Mouse (Mus musculus) hindbrain, embryonic 14.5 days (tissue): ENCODE results near the gene Tnnt2. TPM values are rescaled to one million over a fixed set of nuclear protein-coding genes. Genes with fewer than 3 reads are reported as not detected.

Source experiments
- ATAC-seq: fragments of 200-750 bp; cut with Nextera tagmentation; 2 replicates; pipeline ENCODE4 v1.8.0; 2017; ENCODE audit warnings: moderate number of reproducible peaks, mild to moderate bottlenecking, moderate TSS enrichment, moderate library complexity; ENCODE audit not compliant: low FRiP score
- DNase-seq: peaks from one replicate; pipeline ENCODE4 v3.0.0-alpha.2; 2015; ENCODE audit warnings: low spot score
- H3K27ac ChIP-seq: fragments of 300-500 bp; sonication (generic); 2 replicates; pipeline ENCODE4 v1.5.1; 2014; ENCODE audit warnings: mild to moderate bottlenecking, moderate library complexity
- H3K27me3 ChIP-seq: fragments of 300-500 bp; sonication (generic); 2 replicates; pipeline ENCODE4 v1.6.1; 2014; ENCODE audit warnings: mild to moderate bottlenecking, low read length, mixed read lengths; ENCODE audit not compliant: control insufficient read depth, insufficient read depth
- H3K36me3 ChIP-seq: fragments of 300-500 bp; sonication (generic); replicated peaks from 2 replicates; pipeline ENCODE4 v1.6.1; 2014; ENCODE audit not compliant: control insufficient read depth, insufficient read depth
- H3K4me1 ChIP-seq: fragments of 300-500 bp; sonication (generic); replicated peaks from 2 replicates; pipeline ENCODE4 v1.6.1; 2014; ENCODE audit warnings: antibody characterized with exemption, low read length, mixed read lengths; ENCODE audit not compliant: control insufficient read depth, insufficient read depth
- H3K4me2 ChIP-seq: fragments of 300-500 bp; sonication (generic); replicated peaks from 2 replicates; pipeline ENCODE4 v1.6.1; 2014; ENCODE audit warnings: mild to moderate bottlenecking, moderate library complexity
- H3K4me3 ChIP-seq: fragments of 300-500 bp; sonication (generic); replicated peaks from 2 replicates; pipeline ENCODE4 v1.5.1; 2014; ENCODE audit warnings: mild to moderate bottlenecking, low read length
- H3K9ac ChIP-seq: fragments of 300-500 bp; sonication (generic); 2 replicates; pipeline ENCODE4 v1.6.1; 2014
- H3K9me3 ChIP-seq: fragments of 300-500 bp; sonication (generic); 2 replicates; pipeline ENCODE4 v1.6.1; 2016; ENCODE audit warnings: low read length; ENCODE audit not compliant: control insufficient read depth
- WGBS: fragments of 180-500 bp; shearing (Covaris S2); extraction: QIAGEN DNeasy Blood & Tissue Kit; methylation state at CpG from one replicate; pipeline ENCODE4 v1.1.7; 2014; 5-methylcytosine and 5-hydroxymethylcytosine counted together
- polyA plus RNA-seq: library from polyadenylated mRNA; unstranded; fragments of >200 nt; fragmentation: Nextera tagmentation; extraction: Ambion mirVana; gene quantifications from 2 replicates; pipeline ENCODE4 v1.2.1, GENCODE M21; 2014

Tnnt2 gene
- polyA plus RNA-seq, 1 experiment from 2014 or later: 0.70 TPM

DNA sequence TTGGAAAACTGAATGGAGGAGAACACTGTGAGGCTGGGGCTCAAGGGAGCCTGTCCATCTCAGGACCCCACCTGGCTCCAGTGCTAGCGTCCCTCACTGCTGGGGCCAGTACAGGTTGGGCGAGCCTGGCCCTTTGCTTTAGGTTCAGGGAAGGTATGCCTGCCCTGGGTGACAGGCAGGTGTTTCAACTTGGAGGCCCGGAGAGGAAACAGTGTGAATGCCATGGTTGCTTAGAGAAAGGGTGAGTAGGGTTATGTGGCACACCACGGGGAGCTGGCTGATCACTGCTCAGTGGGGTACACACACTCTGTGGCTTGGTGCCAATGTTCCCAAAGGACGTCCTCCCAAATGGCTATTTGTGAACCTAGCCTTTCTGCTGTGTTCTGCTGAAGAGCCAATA lies 21.6 kb upstream of the Tnnt2 start:
- peaks cover 11% of the 10 kb centered on the region for H3K4me1 ChIP-seq
- ATAC-seq: no peak
- H3K9me3 ChIP-seq: no peaks in the 10 kb centered on the region
- peaks cover 34% of the 10 kb centered on the region for H3K27me3 ChIP-seq
- no peak for DNase-seq
- H3K4me2 ChIP-seq: no peak overlapping the region
- H3K36me3 ChIP-seq: no peaks in the 10 kb centered on the region
- 76% methylated on average over 5 of the region's 5 CpGs for WGBS
- no peak overlapping the region for H3K27ac ChIP-seq
- no peak overlapping the region for H3K9ac ChIP-seq
- H3K4me3 ChIP-seq: no peak overlapping the region

DNA sequence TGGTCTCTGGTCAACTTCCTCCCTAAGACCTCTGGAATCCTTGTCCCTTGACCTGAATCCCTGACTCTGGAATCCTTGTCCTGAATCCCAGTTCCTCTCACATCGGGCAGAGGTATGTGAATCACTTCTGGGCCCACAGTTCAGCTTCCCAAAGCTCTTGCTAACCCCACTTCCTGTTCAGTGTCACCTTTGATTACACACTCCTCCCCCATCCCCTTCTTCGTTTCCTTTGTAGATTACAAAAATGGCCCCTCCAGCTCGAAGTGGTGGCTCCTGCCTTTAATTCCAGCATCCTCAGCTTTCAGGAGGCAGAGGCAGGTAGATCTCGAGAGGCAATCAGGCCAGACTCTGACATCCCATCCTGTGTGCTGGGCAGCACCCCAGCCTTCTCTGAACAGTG lies 18.6 kb upstream of the Tnnt2 start:
- Histone ChIP-seq H3K4me2 (no peak overlapping the region), H3K9me3 (no peaks in the 10 kb centered on the region), H3K4me1 (peaks cover 11% of the 10 kb centered on the region), H3K9ac (no peak overlapping the region), H3K36me3 (no peaks in the 10 kb centered on the region), H3K27ac (no peak overlapping the region), H3K4me3 (no peak overlapping the region), H3K27me3 (peaks cover 49% of the 10 kb centered on the region)
- WGBS: 80% methylated on average over 4 of the region's 4 CpGs
- no peak for DNase-seq
- ATAC-seq: no peak

DNA sequence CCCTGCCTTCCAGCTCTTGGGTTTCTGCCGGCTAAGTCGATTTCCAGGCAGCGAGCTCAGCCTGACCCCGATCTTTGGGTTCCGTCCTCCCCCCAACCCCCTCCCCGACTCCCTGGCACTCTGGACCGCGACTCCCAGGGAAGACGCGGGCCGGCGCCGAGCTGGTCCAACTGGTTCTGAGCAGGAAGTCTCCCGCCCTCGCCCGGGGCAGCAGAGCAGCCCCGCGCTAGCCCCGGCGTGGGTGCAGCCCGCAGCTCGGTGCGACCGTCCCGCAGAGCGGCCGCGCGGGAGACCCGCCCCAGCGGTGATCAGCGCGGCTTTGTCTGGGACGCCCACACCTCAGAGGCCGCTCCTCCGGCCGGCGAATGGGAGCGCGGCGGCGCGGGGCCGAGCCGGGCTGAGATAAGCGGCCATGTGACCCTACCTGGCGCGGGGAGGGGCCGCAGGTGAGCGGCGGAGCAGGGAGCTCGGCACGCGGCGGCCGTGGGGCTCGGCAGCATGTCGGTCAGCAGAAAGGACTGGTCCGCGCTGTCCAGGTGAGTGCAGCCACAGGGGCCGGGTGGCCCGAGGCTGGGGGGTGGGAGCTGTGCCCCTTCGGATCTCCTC lies 17.6 kb upstream of the Tnnt2 start, which contains the start of gene Lad1:
Gene Lad1, plus strand, starts transcription at position 118 of the 606 bp plus-strand sequence.
- Histone ChIP-seq H3K27me3 (peaks cover 49% of the 10 kb centered on the region), H3K4me2 (peak within 1 kb of the TSS; percentile 98), H3K36me3 (no peaks in the 10 kb centered on the region), H3K9me3 (no peaks in the 10 kb centered on the region), H3K4me1 (peaks cover 11% of the 10 kb centered on the region), H3K4me3 (peak within 1 kb of the TSS; percentile 55), H3K27ac (no peak within 1 kb of the TSS), H3K9ac (peak within 1 kb of the TSS; percentile 65)
- DNase-seq (no peak), ATAC-seq (peak; percentile 61)
- WGBS: under 1% methylated on average over 63 of the region's 63 CpGs

DNA sequence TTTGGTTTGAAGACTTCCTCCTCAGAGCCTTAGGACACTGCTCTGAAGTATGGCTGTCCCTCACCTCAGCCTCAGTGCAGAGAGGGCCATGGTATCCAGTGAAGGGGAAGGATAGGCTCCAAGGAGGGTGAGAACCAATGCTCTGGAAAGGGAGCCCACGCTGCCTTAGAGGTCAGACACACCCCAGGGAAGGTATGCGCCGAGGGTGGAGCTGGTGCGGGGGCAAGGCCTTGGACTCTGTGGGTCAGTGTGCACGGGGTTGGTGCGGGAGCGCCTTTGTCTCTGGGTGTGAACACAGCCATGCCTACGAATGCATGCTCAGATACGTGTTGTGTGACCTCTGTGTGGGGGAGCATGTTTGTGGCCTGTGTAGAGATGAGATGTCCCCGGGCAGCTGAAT lies 16.1 kb upstream of the Tnnt2 start:
- DNase-seq: no peak
- no peak for ATAC-seq
- H3K36me3 ChIP-seq: no peaks in the 10 kb centered on the region
- no peak overlapping the region for H3K4me3 ChIP-seq
- peaks cover 11% of the 10 kb centered on the region for H3K4me1 ChIP-seq
- peaks cover 49% of the 10 kb centered on the region for H3K27me3 ChIP-seq
- H3K4me2 ChIP-seq: no peak overlapping the region
- H3K9me3 ChIP-seq: no peaks in the 10 kb centered on the region
- no peak overlapping the region for H3K27ac ChIP-seq
- H3K9ac ChIP-seq: no peak overlapping the region
- WGBS: 84% methylated on average over 10 of the region's 10 CpGs

DNA sequence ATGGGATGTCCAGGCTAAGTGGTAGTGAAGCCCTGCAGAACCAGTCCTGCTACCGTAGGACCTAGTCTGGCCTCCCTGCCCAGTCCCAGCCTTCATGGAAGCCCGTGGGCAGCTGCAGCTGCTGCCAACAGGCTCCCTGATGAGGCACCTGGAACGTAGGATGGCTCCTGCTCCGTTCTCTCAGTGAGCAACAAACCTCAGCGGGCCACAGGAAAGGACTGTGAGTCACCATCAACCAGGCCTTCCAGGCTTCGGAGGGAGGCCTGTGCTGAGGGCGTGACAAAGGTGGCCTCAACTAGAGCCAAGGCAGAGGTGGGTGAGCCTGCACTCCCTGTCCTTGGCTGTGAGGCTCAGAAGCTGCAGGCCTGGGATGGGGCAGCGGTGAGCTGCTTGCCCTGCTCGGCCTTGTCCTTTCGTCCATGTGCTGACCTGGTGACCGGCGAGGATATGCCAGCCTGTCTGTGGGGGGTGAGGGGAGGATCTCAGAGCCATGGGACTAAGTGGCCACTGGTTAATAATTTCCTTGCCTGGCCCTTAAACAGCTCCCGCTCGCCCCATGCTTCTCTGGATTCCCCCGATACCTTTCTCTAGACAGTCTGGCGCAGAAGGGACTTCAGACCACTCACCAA lies 15.3 kb upstream of the Tnnt2 start:
- H3K27me3 ChIP-seq: peaks cover 44% of the 10 kb centered on the region
- 72% methylated on average over 16 of the region's 16 CpGs for WGBS
- no peak for ATAC-seq

DNA sequence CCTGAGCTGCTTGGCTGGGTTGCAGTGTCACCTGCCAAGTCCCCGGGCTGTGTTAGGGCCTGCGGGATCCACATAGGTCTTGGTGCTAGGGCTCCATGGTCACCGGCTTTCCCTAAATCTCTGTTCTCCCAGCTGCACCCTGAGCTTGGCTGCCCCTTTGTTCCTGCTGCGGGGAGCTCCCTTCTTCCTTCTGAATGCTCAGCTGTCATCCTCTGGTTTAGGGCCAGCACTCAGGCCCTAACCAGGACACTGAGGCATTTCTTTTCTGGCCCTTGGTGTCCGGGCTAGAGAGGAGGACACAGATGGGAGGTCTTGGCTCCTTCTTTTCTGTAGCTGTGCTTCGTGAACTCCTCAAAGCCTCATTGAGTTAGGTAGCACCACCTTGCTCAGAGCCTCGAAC lies 14.4 kb upstream of the Tnnt2 start:
- DNase-seq (no peak), ATAC-seq (no peak)
- Histone ChIP-seq H3K4me1 (peaks cover 11% of the 10 kb centered on the region), H3K9ac (no peak overlapping the region), H3K27me3 (peaks cover 34% of the 10 kb centered on the region), H3K27ac (no peak overlapping the region), H3K36me3 (no peaks in the 10 kb centered on the region), H3K4me3 (no peak overlapping the region), H3K4me2 (no peak overlapping the region), H3K9me3 (no peaks in the 10 kb centered on the region)
- 80% methylated on average over 7 of the region's 7 CpGs for WGBS

More for the DNA sequence above, 15.3 kb upstream of the Tnnt2 start:
- no peak for DNase-seq
- H3K36me3 ChIP-seq: no peaks in the 10 kb centered on the region
- H3K4me1 ChIP-seq: peaks cover 11% of the 10 kb centered on the region
- no peak overlapping the region for H3K4me3 ChIP-seq
- H3K9me3 ChIP-seq: no peaks in the 10 kb centered on the region
- H3K27ac ChIP-seq: no peak overlapping the region
- H3K9ac ChIP-seq: no peak overlapping the region
- no peak overlapping the region for H3K4me2 ChIP-seq

DNA sequence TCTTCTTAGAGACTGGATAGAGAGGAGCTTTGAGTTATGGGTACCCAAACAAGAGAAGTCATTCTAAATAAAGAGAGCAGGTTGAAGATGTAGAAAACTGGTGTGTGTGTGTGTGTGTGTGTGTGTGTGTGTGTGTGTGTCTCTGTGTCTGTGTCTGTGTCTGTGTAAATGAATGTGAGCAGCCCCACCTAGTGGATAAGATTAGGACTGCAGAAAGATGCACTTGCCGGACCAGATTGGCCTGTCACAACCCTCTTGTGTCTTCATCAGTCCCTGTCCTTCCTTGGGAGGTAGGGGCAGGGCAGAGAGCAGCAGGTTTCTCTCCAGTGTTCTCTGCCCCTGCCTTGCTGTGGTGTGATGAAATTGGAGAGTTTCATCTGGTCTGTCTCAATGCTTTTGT lies 7.2 kb upstream of the Tnnt2 start:
- WGBS: 19% methylated on average over 1 of the region's 1 CpGs
- H3K4me2 ChIP-seq: no peak overlapping the region
- DNase-seq: peak; percentile 61

DNA sequence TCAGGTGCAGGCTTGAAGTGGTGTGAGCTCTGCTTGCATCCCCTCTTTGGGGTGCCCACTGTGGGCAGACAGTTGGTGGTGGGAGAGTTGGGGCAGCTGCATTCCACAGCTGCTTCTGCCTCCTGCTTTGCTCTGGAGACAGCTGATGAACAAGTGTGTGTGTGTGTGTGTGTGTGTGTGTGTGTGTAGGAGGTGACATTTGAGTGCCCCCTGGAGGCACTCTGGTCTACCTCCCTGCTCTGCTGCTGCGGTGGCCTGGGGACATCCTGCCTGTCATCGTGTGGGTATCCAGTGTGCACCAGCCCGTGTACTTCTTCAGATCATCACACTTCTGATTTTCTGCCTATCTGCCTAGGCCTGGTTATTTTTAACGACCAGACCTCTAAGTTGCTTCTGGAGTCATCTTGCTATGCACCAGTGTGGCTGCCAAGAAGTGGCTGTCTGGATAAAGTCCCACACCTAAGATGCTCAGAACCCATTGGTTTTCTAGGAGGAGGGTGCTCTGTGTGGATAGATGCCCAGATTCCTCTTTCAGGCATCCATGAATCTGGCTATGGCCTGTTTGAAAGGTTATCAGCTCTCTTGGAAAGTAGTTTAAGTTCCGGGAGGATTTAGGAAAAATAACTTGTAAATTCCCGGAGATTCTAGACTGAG lies 1.8 kb upstream of the Tnnt2 start:
- Histone ChIP-seq H3K9ac (no peak overlapping the region), H3K4me3 (no peak overlapping the region), H3K27me3 (no peaks in the 10 kb centered on the region), H3K27ac (no peak overlapping the region), H3K9me3 (no peaks in the 10 kb centered on the region), H3K4me2 (no peak overlapping the region), H3K36me3 (no peaks in the 10 kb centered on the region), H3K4me1 (no peaks in the 10 kb centered on the region)
- DNase-seq (no peak), ATAC-seq (no peak)
- WGBS: 75% methylated on average over 6 of the region's 6 CpGs

More for the DNA sequence above, 7.2 kb upstream of the Tnnt2 start:
- Histone ChIP-seq H3K9ac (no peak overlapping the region), H3K36me3 (no peaks in the 10 kb centered on the region), H3K4me3 (no peak overlapping the region), H3K27ac (no peak overlapping the region), H3K4me1 (no peaks in the 10 kb centered on the region), H3K9me3 (no peaks in the 10 kb centered on the region), H3K27me3 (no peaks in the 10 kb centered on the region)
- ATAC-seq: no peak

DNA sequence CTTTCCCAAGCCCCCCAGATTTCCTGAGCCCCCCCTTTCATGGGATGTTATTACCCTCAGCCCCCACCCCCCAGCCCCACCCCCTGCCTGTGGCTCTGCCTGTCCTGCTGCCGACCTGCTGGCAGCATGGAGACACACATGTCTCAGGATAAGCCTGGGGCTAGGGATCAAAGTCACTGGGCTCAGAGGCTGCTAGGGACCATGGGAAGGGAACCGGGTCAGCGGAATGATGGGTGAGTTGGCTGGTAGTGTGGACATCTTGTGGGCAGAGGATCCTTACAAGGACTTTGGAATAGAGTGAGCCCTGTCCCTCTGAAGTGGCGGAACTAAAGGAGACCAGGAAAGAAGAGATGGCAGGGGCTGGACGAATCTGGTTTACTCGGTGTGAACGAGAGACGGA lies 1.2 kb upstream of the Tnnt2 start:
- Histone ChIP-seq H3K4me1 (no peaks in the 10 kb centered on the region), H3K4me3 (no peak overlapping the region), H3K27ac (no peak overlapping the region), H3K9me3 (no peaks in the 10 kb centered on the region), H3K27me3 (no peaks in the 10 kb centered on the region), H3K9ac (no peak overlapping the region), H3K36me3 (no peaks in the 10 kb centered on the region), H3K4me2 (no peak overlapping the region)
- DNase-seq: no peak
- no peak for ATAC-seq
- 85% methylated on average over 8 of the region's 8 CpGs for WGBS
